Mouse (Mus musculus) embryonic facial prominence, embryonic 13.5 days (tissue): Measurements from ENCODE around the gene Cmtr1. TPM values are rescaled to one million over a fixed set of nuclear protein-coding genes. Genes with fewer than 3 reads are reported as not detected.

Source experiments
- ATAC-seq: fragments of 200-750 bp; cut with Nextera tagmentation; 2 replicates; pipeline ENCODE4 v1.8.0; 2017; ENCODE audit warnings: low read depth; ENCODE audit not compliant: insufficient number of reproducible peaks, insufficient read depth, low FRiP score, low TSS enrichment
- H3K27ac ChIP-seq: fragments of 300-500 bp; sonication (generic); 2 replicates; pipeline ENCODE4 v1.5.1; 2015; ENCODE audit warnings: moderate library complexity, mild to moderate bottlenecking, inconsistent platforms
- H3K27me3 ChIP-seq: fragments of 300-500 bp; sonication (generic); 2 replicates; pipeline ENCODE4 v1.6.1; 2015; ENCODE audit warnings: mild to moderate bottlenecking, inconsistent platforms
- H3K36me3 ChIP-seq: fragments of 300-500 bp; sonication (generic); 2 replicates; pipeline ENCODE4 v1.6.1; 2015; ENCODE audit warnings: mild to moderate bottlenecking, inconsistent platforms
- H3K4me1 ChIP-seq: fragments of 300-500 bp; sonication (generic); 2 replicates; pipeline ENCODE4 v1.6.1; 2015; ENCODE audit warnings: inconsistent platforms
- H3K4me2 ChIP-seq: fragments of 300-500 bp; sonication (generic); 2 replicates; pipeline ENCODE4 v1.6.1; 2015; ENCODE audit warnings: moderate library complexity, mild to moderate bottlenecking, inconsistent platforms
- H3K4me3 ChIP-seq: fragments of 300-500 bp; sonication (generic); 2 replicates; pipeline ENCODE4 v1.5.1; 2015; ENCODE audit warnings: mild to moderate bottlenecking, inconsistent platforms
- H3K9ac ChIP-seq: fragments of 300-500 bp; sonication (generic); 2 replicates; pipeline ENCODE4 v1.6.1; 2015; ENCODE audit warnings: mild to moderate bottlenecking, inconsistent platforms
- H3K9me3 ChIP-seq: fragments of 300-500 bp; sonication (generic); 2 replicates; pipeline ENCODE4 v1.6.1; 2016; ENCODE audit warnings: inconsistent platforms
- WGBS: fragments of 180-500 bp; shearing (Covaris S2); methylation state at CpG from one replicate; pipeline ENCODE4 v1.1.7; 2015; ENCODE audit warnings: mixed read lengths; 5-methylcytosine and 5-hydroxymethylcytosine counted together
- polyA plus RNA-seq: library from polyadenylated mRNA; unstranded; fragments of >200 nt; fragmentation: Nextera tagmentation; extraction: Ambion mirVana; gene quantifications from 2 replicates; pipeline ENCODE4 v1.2.1, GENCODE M21; 2015

Gene Cmtr1
- polyA plus RNA-seq, 1 experiment from 2014 or later: 126 TPM

- no peak overlapping the region for H3K4me3 ChIP-seq
- no peak overlapping the region for H3K27ac ChIP-seq
- H3K36me3 ChIP-seq: peaks cover 93% of the 10 kb centered on the region
- H3K4me2 ChIP-seq: no peak overlapping the region
- no peak overlapping the region for H3K9ac ChIP-seq
- WGBS: 94% methylated on average over 8 of the region's 8 CpGs
- no peaks in the 10 kb centered on the region for H3K27me3 ChIP-seq
- no peaks in the 10 kb centered on the region for H3K4me1 ChIP-seq
- H3K9me3 ChIP-seq: no peaks in the 10 kb centered on the region
- no peak for ATAC-seq
Measured at GRCm38 (mm10) chr17:29635492-29635891, 24.9 kb upstream of the Cmtr1 start.

- no peak overlapping the region for H3K27ac ChIP-seq
- no peak for ATAC-seq
- H3K36me3 ChIP-seq: peaks cover 93% of the 10 kb centered on the region
Measured at GRCm38 (mm10) chr17:29636118-29636517, 24.3 kb upstream of the Cmtr1 start.

DNA sequence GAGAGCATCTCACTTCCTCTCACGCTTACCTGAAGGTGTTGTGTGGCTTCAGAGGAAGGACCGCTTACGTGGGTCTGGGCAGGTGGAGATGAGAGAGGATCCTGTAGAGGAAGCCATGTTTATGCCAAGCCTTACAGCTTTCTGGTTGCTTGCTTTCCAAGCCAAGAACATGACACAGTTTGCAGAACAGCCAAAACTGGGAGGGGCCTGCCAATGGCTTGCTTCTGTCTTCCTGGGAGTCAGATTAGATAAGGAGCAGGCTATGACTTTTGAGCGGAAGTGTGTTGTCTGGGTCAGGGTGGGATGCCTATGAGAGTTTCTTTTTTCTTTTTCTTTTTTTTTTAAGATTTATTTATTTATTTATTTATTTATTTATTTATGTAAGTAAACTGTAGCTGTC, 23.0 kb upstream of the Cmtr1 start:
- Histone ChIP-seq H3K27me3 (no peaks in the 10 kb centered on the region), H3K4me2 (no peak overlapping the region), H3K9ac (no peak overlapping the region), H3K27ac (no peak overlapping the region), H3K36me3 (peaks cover 94% of the 10 kb centered on the region), H3K4me3 (no peak overlapping the region), H3K4me1 (no peaks in the 10 kb centered on the region), H3K9me3 (no peaks in the 10 kb centered on the region)
- ATAC-seq: no peak
- 97% methylated on average over 4 of the region's 4 CpGs for WGBS

More at GRCm38 (mm10) chr17:29636118-29636517, 24.3 kb upstream of the Cmtr1 start:
- Histone ChIP-seq H3K9me3 (no peaks in the 10 kb centered on the region), H3K27me3 (no peaks in the 10 kb centered on the region), H3K9ac (no peak overlapping the region), H3K4me3 (no peak overlapping the region), H3K4me1 (no peaks in the 10 kb centered on the region), H3K4me2 (no peak overlapping the region)
- 77% methylated on average over 5 of the region's 5 CpGs for WGBS

DNA sequence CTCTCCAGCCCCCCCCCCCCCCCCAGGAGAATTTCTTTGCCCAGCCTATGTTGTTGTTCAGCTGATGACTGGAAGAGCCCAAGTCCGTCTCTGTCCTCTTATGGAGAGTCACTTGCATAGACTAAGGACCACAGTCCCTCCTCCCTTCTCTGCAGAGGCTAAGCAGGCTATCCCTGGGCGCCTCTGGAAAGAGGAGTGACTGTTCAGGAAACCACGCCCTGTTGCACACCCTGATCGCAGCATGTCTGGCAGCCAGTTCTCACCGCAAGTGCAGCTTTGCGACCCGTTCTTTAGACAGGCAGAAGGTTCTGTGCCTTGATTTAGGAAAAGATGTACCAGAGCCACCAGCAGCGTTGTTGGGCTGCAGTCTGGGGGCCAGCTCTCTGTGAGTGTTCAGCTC, 22.5 kb upstream of the Cmtr1 start:
- H3K9me3 ChIP-seq: no peaks in the 10 kb centered on the region
- H3K4me3 ChIP-seq: no peak overlapping the region
- WGBS: 90% methylated on average over 8 of the region's 8 CpGs
- H3K4me1 ChIP-seq: no peaks in the 10 kb centered on the region
- H3K27ac ChIP-seq: no peak overlapping the region
- H3K27me3 ChIP-seq: no peaks in the 10 kb centered on the region
- ATAC-seq: no peak
- H3K36me3 ChIP-seq: peaks cover 95% of the 10 kb centered on the region
- no peak overlapping the region for H3K9ac ChIP-seq
- H3K4me2 ChIP-seq: no peak overlapping the region

- Histone ChIP-seq H3K27me3 (no peaks in the 10 kb centered on the region), H3K4me1 (no peaks in the 10 kb centered on the region), H3K9ac (no peak overlapping the region), H3K9me3 (no peaks in the 10 kb centered on the region), H3K4me2 (no peak overlapping the region), H3K36me3 (peaks cover 70% of the 10 kb centered on the region), H3K27ac (no peak overlapping the region), H3K4me3 (no peak overlapping the region)
- no peak for ATAC-seq
- 95% methylated on average over 11 of the region's 11 CpGs for WGBS
Measured at GRCm38 (mm10) chr17:29640971-29641370, 19.4 kb upstream of the Cmtr1 start.

- H3K4me2 ChIP-seq: no peak overlapping the region
- no peaks in the 10 kb centered on the region for H3K9me3 ChIP-seq
- no peak for ATAC-seq
- WGBS: 55% methylated on average over 3 of the region's 3 CpGs
- no peaks in the 10 kb centered on the region for H3K27me3 ChIP-seq
- peaks cover 67% of the 10 kb centered on the region for H3K36me3 ChIP-seq
- H3K9ac ChIP-seq: no peak overlapping the region
- H3K27ac ChIP-seq: no peak overlapping the region
- H3K4me1 ChIP-seq: no peaks in the 10 kb centered on the region
- H3K4me3 ChIP-seq: no peak overlapping the region
Measured at GRCm38 (mm10) chr17:29642219-29642618, 18.2 kb upstream of the Cmtr1 start.

- WGBS: 82% methylated on average over 2 of the region's 2 CpGs
Measured at GRCm38 (mm10) chr17:29658249-29658648, 2.1 kb upstream of the Cmtr1 start.

DNA sequence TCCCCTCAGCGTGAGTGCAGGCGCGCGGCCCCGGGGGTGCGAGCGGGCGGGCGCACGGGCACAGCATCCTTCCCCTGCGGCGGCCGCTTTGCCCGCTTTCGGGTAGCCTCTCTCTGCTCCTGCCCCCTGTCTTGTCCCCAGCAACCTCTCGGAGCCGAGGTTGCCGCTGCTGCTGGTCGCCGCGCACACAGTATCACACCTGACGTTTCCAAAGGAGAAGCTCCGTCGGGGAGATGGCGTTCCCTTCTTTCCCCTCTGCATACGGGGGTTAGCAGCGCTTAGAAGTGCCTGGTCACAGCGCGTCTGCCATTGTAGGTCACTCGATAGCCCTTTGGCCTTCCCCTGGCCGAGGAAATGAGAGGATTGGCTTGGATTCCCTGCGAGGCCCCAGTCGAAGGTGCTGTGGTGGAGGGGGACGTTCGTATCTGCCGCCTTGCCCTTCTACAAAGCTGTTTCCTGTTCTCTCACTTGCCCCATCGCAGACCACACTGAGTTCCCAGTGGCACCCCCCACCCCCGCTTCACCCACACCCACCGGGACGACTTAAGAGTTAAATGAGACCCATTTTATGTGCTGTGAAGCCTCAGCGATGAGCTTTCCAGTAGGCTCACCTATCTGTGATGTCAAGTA, 482 bp downstream of the Cmtr1 start:
- H3K4me1 ChIP-seq: peaks cover 9% of the 10 kb centered on the region
- H3K4me2 ChIP-seq: peak overlapping the region; percentile 90
- no peak for ATAC-seq
- peak overlapping the region; percentile 93 for H3K4me3 ChIP-seq
- H3K9ac ChIP-seq: peak overlapping the region; percentile 97
- H3K36me3 ChIP-seq: peaks cover 24% of the 10 kb centered on the region
- WGBS: under 1% methylated on average over 41 of the region's 41 CpGs
- peak overlapping the region; percentile 91 for H3K27ac ChIP-seq
- H3K9me3 ChIP-seq: no peaks in the 10 kb centered on the region
- no peaks in the 10 kb centered on the region for H3K27me3 ChIP-seq

More at GRCm38 (mm10) chr17:29658249-29658648, 2.1 kb upstream of the Cmtr1 start:
- no peaks in the 10 kb centered on the region for H3K9me3 ChIP-seq
- no peaks in the 10 kb centered on the region for H3K27me3 ChIP-seq
- peaks cover 9% of the 10 kb centered on the region for H3K4me1 ChIP-seq
- no peak overlapping the region for H3K4me2 ChIP-seq
- no peak overlapping the region for H3K27ac ChIP-seq
- peaks cover 4% of the 10 kb centered on the region; the same call in 1 of the 2 replicates for H3K36me3 ChIP-seq
- no peak overlapping the region for H3K9ac ChIP-seq
- no peak overlapping the region for H3K4me3 ChIP-seq
- ATAC-seq: no peak

DNA sequence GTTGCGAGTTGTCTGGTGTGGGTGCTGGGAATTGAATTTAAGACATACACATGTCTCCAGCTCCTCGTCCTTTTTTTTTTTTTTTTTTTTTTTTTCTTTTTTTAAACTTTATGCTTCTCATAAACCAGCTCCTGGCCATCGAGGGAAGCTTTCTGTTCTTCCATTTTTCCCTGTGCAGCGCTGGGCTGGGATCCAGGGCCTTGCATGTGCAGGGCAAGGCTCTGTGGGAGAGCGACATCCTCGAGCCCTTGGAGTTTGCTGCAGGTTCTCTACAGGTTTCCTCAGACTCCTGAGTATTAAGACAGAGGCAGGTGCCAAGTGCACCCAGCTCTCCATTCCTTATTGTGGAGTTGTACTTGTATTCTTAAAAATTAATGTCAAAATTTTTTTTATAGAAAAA, 1.8 kb downstream of the Cmtr1 start:
- Histone ChIP-seq H3K4me3 (no peak overlapping the region), H3K9me3 (no peaks in the 10 kb centered on the region), H3K4me1 (peaks cover 9% of the 10 kb centered on the region), H3K4me2 (no peak overlapping the region), H3K9ac (no peak overlapping the region), H3K27me3 (no peaks in the 10 kb centered on the region), H3K36me3 (peaks cover 32% of the 10 kb centered on the region), H3K27ac (no peak overlapping the region)
- no peak for ATAC-seq
- WGBS: 89% methylated on average over 6 of the region's 6 CpGs

- H3K36me3 ChIP-seq: peaks cover 76% of the 10 kb centered on the region
- H3K4me1 ChIP-seq: no peaks in the 10 kb centered on the region
- no peak for ATAC-seq
- no peak overlapping the region for H3K4me3 ChIP-seq
- no peak overlapping the region for H3K9ac ChIP-seq
- H3K27ac ChIP-seq: no peak overlapping the region
- no peak overlapping the region for H3K4me2 ChIP-seq
- WGBS: 85% methylated on average over 10 of the region's 10 CpGs
- H3K27me3 ChIP-seq: no peaks in the 10 kb centered on the region
- no peaks in the 10 kb centered on the region for H3K9me3 ChIP-seq
Measured at GRCm38 (mm10) chr17:29668051-29668986, 7.9 kb downstream of the Cmtr1 start.

DNA sequence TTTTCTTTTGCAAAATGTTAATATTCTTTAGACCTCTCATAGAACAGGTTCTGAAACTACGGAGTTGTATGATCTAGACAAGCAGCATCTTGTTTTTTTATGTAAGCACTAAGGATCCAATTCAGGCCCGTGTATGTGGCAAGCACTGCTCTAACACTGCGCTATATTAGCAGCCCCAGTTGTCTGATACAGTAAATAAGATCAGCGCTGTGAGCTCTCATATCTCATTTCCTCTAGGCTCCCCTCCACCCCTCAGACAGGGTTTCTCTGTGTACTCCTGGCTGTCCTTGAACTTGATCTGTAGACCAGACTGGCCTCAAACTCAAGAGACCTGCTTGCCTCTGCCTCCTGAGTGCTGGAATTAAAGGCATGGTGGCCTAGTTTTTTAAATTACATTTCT, 8.6 kb downstream of the Cmtr1 start:
- no peak overlapping the region for H3K4me3 ChIP-seq
- peaks cover 78% of the 10 kb centered on the region for H3K36me3 ChIP-seq
- 91% methylated on average over 4 of the region's 4 CpGs for WGBS
- H3K27ac ChIP-seq: no peak overlapping the region
- no peaks in the 10 kb centered on the region for H3K27me3 ChIP-seq
- H3K4me1 ChIP-seq: no peaks in the 10 kb centered on the region
- no peak overlapping the region for H3K4me2 ChIP-seq
- no peak for ATAC-seq
- H3K9me3 ChIP-seq: no peaks in the 10 kb centered on the region
- H3K9ac ChIP-seq: no peak overlapping the region

- no peaks in the 10 kb centered on the region for H3K27me3 ChIP-seq
- no peak overlapping the region for H3K4me3 ChIP-seq
- peaks cover 78% of the 10 kb centered on the region for H3K36me3 ChIP-seq
- no peak overlapping the region for H3K9ac ChIP-seq
- no peak overlapping the region for H3K4me2 ChIP-seq
- no peaks in the 10 kb centered on the region for H3K4me1 ChIP-seq
- no peak overlapping the region for H3K27ac ChIP-seq
- ATAC-seq: no peak
- no peaks in the 10 kb centered on the region for H3K9me3 ChIP-seq
Measured at GRCm38 (mm10) chr17:29669936-29670335, 9.5 kb downstream of the Cmtr1 start.
